Mouse (Mus musculus) C2C12 (cell line): ENCODE data around the gene Abcg1.

ENCODE experiments used
- CTCF ChIP-seq: IDR thresholded peaks from one replicate; pipeline ENCODE4 v1.5.1; 2011; ENCODE audit not compliant: control insufficient read depth, insufficient read depth, insufficient read length
- MAX ChIP-seq: IDR thresholded peaks from one replicate; pipeline ENCODE4 v1.6.1; 2011; ENCODE audit warnings: mild to moderate bottlenecking, control low read depth
- MYOG ChIP-seq: IDR thresholded peaks from one replicate; pipeline ENCODE4 v1.6.1; 2011; ENCODE audit not compliant: control insufficient read depth, insufficient read length; ENCODE audit errors: extremely low read depth
- USF1 ChIP-seq: IDR thresholded peaks from one replicate; pipeline ENCODE4 v1.6.1; 2011; ENCODE audit warnings: low read depth, mild to moderate bottlenecking, control low read depth, moderate library complexity

DNA sequence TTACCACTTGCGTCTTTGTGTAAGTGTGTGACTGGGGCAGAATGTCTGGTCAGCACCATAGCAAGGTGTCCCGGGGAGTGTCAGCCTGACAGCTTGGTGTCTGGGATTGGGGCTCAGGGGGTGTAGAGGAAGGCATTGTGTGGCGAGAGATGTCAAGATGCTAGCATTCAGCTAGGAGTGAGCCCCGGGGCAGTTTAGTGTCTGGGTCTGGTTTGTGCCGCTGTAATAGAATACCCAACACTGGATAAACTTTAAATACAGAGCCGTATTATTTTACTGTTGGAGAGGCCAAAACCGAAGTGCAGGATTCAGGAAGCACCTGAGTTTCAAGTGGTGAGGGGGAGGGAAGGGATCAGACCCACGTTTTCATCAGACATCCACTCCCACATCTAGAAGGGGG lies 20.1 kb upstream of the Abcg1 start:
- TF ChIP-seq MAX (no peak), CTCF (no peak), MYOG (no peak), USF1 (no peak)
